Mouse (Mus musculus) heart, adult 2 months (tissue): Measurements from ENCODE around the gene Bloc1s3.

Experiments used
- CTCF ChIP-seq: fragments of 200-600 bp; IDR thresholded peaks from 2 replicates; pipeline ENCODE4 v1.8.1; 2022; ENCODE audit warnings: antibody characterized with exemption, mild to moderate bottlenecking, moderate library complexity
- EP300 ChIP-seq: fragments of 200-500 bp; IDR thresholded peaks from 2 replicates; pipeline ENCODE4 v1.6.1; 2011; ENCODE audit warnings: low read depth, low read length, control low read depth; ENCODE audit not compliant: insufficient read depth
- POLR2A ChIP-seq: fragments of 200-500 bp; IDR thresholded peaks from 2 replicates; pipeline ENCODE4 v1.6.1; 2011; ENCODE audit warnings: mild to moderate bottlenecking, low read depth, low read length, control low read depth; ENCODE audit not compliant: insufficient read depth

DNA sequence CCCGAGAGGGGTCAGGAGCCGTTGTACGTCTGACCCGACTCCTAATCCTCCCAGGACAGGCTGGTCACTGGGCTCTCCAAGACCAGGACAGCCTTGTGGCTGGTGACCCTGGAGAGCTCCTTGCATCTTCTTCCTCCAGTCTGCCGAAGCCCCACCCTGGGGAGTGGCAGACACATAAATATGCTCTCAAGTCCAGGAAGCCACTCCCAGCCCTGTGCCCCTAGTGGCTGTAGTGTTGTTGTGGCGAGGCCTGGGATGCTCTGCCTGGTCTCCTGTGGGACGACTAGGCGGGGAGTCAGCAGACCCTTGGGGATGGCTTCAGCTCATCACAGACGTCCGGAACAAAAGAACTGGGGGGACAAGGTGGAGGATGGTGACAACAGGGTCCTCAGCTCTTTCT lies 22.9 kb upstream of the Bloc1s3 start:
- TF ChIP-seq EP300 (no peak), CTCF (peak; percentile 13; the same call in 1 of the 2 replicates), POLR2A (no peak)
